Mouse (Mus musculus): Measurements from ENCODE around the gene Cdc7.

DNA sequence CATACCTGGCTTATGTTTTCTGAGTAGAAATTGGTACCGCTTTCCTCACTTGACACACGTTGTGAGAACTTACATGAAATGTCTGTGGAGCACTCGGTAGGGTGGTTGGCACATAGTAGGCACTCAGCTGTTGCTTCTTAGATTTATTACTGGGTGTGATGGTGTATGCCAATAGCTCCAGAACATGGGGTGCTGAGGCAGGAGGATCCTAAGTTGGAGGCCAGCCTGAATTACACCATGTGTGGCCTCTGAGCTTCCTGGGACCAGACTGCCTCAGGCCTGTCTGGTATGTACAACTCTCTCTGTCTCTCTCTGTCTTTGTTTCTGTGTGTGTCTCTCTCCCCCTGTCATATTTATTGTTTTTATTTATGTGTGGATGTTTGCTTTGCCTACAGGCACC, 45.6 kb downstream of the Cdc7 start:
- no peak for TF ChIP-seq CTCF (IDR thresholded peaks at IDR 0.05)
- no peak for TF ChIP-seq EP300 (IDR thresholded peaks at IDR 0.05)
